Mouse (Mus musculus) intestine, postnatal 0 days (tissue): Measurements from ENCODE around the gene Dhps. TPM values are rescaled to one million over a fixed set of nuclear protein-coding genes. Genes with fewer than 3 reads are reported as not detected.

ENCODE experiments used
- ATAC-seq: fragments of 200-750 bp; cut with Nextera tagmentation; 2 replicates; pipeline ENCODE4 v1.8.0; 2017; ENCODE audit warnings: mild to moderate bottlenecking, moderate TSS enrichment, moderate library complexity
- H3K27ac ChIP-seq: fragments of 300-500 bp; sonication (generic); 2 replicates; pipeline ENCODE4 v1.5.1; 2014; ENCODE audit warnings: mild to moderate bottlenecking, low read depth, low read length, moderate library complexity
- H3K27me3 ChIP-seq: fragments of 300-500 bp; sonication (generic); replicated peaks from 2 replicates; pipeline ENCODE4 v1.6.1; 2014; ENCODE audit warnings: low read length, mixed read lengths; ENCODE audit not compliant: control insufficient read depth, insufficient read depth
- H3K36me3 ChIP-seq: fragments of 300-500 bp; sonication (generic); 2 replicates; pipeline ENCODE4 v1.6.1; 2014; ENCODE audit warnings: mild to moderate bottlenecking, moderate library complexity; ENCODE audit not compliant: control insufficient read depth, insufficient read depth
- H3K4me1 ChIP-seq: fragments of 300-500 bp; sonication (generic); replicated peaks from 2 replicates; pipeline ENCODE4 v1.6.1; 2014; ENCODE audit warnings: antibody characterized with exemption, low read length, mixed read lengths; ENCODE audit not compliant: control insufficient read depth, insufficient read depth
- H3K4me2 ChIP-seq: fragments of 300-500 bp; sonication (generic); replicated peaks from 2 replicates; pipeline ENCODE4 v1.6.1; 2014; ENCODE audit warnings: low read depth, mild to moderate bottlenecking, moderate library complexity
- H3K4me3 ChIP-seq: fragments of 300-500 bp; sonication (generic); 2 replicates; pipeline ENCODE4 v1.5.1; 2014; ENCODE audit warnings: low read depth, low read length
- H3K9ac ChIP-seq: fragments of 300-500 bp; sonication (generic); 2 replicates; pipeline ENCODE4 v1.6.1; 2014; ENCODE audit warnings: mild to moderate bottlenecking, low read depth, low read length
- H3K9me3 ChIP-seq: fragments of 300-500 bp; sonication (generic); 2 replicates; pipeline ENCODE4 v1.6.1; 2016; ENCODE audit warnings: mixed run types; ENCODE audit not compliant: control insufficient read depth
- CTCF ChIP-seq: sonication (generic); IDR thresholded peaks from 2 replicates; pipeline ENCODE4 v1.5.1; 2016; ENCODE audit warnings: low read depth, mild to moderate bottlenecking, control low read depth, antibody characterized with exemption, moderate library complexity
- WGBS: fragments of 180-500 bp; shearing (Covaris S2); extraction: QIAGEN DNeasy Blood & Tissue Kit; methylation state at CpG from one replicate; pipeline ENCODE4 v1.1.7; 2014; 5-methylcytosine and 5-hydroxymethylcytosine counted together
- polyA plus RNA-seq: library from polyadenylated mRNA; unstranded; fragments of >200 nt; fragmentation: Nextera tagmentation; extraction: Ambion mirVana; gene quantifications from 2 replicates; pipeline ENCODE4 v1.2.1, GENCODE M21; 2015

The Dhps gene
- polyA plus RNA-seq, 1 experiment from 2014 or later, result 46.6 TPM

DNA sequence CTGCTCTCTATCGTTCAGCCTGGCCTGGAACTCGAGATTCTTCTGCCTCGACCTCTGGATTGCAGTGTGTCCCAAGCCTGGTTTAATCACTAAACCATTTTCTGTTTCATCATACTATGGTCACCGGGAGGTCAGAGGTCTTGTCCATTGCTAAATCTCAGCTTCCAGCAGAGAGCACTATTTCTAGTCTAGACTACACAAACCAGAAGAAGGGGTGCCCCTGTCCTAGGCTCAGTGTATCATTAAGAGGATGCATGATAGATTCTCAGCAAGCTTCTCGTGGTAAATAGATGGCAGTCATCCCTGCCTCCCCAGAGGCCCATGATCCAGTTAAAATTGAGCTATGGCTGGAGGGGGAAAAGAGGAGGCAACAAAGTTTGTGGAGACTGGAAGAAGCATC lies 516 bp upstream of the Dhps start:
- Histone ChIP-seq H3K27ac (peak overlapping the region; percentile 95; the same call in 1 of the 2 replicates), H3K4me3 (peak overlapping the region; percentile 76), H3K4me2 (peak overlapping the region; percentile 73), H3K9me3 (no peaks in the 10 kb centered on the region), H3K36me3 (peaks cover 44% of the 10 kb centered on the region), H3K9ac (peak overlapping the region; percentile 84; the same call in 1 of the 2 replicates), H3K4me1 (0 out of 2 replicates have a peak, but pooled peaks cover 2% of the 10 kb centered on the region), H3K27me3 (no peaks in the 10 kb centered on the region)
- 63% methylated on average over 5 of the region's 5 CpGs for WGBS
- 0 out of 2 replicates have a peak, but pooled peaks have one; percentile 29 for TF ChIP-seq CTCF
- no peak for ATAC-seq

DNA sequence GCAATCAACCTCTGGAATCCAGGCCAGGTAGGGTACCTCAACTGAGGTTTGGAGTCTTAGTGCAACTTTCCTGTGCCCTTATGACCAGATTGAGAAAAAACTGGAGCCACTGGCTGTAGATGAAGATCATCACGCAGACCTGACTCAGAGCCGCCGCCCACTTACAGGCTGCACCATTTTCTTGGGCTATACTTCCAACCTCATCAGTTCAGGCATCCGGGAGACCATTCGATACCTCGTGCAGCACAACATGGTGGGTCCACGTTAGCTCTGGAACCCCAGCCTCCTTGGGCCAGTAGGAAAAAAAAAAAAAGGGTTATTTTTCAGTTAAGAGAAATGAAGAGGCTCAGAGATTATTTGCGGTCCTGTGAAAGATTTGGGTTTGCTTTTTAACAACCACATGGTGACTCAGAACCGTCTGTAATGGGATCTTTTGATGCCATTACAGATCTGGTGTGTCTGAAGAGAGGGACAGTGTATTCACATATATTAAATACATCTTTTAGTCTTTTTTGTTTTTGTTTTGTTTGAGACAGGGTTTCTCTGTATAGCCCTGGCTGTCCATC lies 890 bp downstream of the Dhps start:
- no peaks in the 10 kb centered on the region for H3K9me3 ChIP-seq
- H3K9ac ChIP-seq, result peak overlapping the region; percentile 84
- 29% methylated on average over 9 of the region's 9 CpGs for WGBS
- peak overlapping the region; percentile 76 for H3K4me3 ChIP-seq
- H3K27me3 ChIP-seq, result no peaks in the 10 kb centered on the region
- peak; percentile 2; the same call in 1 of the 2 replicates for ATAC-seq
- H3K27ac ChIP-seq, result peak overlapping the region; percentile 95
- peak overlapping the region; percentile 73 for H3K4me2 ChIP-seq
- 0 out of 2 replicates have a peak, but pooled peaks cover 2% of the 10 kb centered on the region for H3K4me1 ChIP-seq
- H3K36me3 ChIP-seq, result peaks cover 37% of the 10 kb centered on the region
- TF ChIP-seq CTCF, result no peak

DNA sequence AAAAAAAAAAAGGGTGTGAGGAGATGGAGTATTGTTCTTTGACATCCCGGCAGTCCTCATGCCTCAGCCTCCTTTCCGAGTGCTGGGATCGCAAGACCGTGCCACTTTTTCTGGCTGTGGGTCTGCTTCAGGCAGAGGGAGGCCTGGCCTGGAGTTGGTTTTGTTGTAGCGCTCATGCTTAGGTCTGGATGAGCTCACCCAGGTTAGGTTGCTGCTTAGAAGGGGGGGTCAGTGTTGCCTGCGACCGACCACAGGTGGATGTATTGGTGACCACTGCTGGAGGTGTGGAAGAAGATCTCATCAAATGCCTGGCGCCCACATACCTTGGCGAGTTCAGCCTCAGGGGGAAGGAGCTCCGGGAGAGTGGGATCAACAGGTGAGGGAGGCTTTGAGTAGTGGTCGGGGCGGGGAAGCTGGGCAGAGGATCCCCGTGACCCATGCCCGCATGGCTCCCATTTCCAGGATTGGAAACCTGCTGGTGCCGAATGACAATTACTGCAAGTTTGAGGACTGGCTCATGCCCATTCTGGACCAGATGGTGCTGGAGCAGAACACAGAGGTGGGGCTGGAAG lies 1.6 kb downstream of the Dhps start:
- no peaks in the 10 kb centered on the region for H3K27me3 ChIP-seq
- H3K36me3 ChIP-seq, result peaks cover 33% of the 10 kb centered on the region
- no peak overlapping the region for H3K4me3 ChIP-seq
- H3K4me1 ChIP-seq, result 0 out of 2 replicates have a peak, but pooled peaks cover 2% of the 10 kb centered on the region
- H3K9me3 ChIP-seq, result no peaks in the 10 kb centered on the region
- ATAC-seq, result no peak
- no peak overlapping the region for H3K27ac ChIP-seq
- TF ChIP-seq CTCF, result no peak
- no peak overlapping the region for H3K4me2 ChIP-seq
- no peak overlapping the region for H3K9ac ChIP-seq
- 94% methylated on average over 15 of the region's 15 CpGs for WGBS

DNA sequence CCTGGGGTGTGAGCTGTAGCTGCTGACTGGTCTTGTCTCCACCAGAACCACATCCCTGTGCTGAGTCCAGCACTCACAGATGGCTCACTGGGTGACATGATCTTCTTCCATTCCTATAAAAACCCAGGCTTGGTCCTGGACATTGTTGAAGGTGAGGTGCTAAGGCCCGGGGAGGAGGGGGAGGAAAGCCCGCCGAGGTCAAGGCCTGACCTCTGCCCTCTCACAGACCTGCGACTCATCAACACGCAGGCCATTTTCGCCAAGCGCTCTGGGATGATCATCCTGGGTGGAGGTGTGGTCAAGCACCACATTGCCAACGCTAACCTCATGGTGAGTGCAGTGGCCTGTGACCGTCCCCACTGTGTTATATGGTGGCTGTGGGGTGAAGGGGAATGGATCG lies 2.6 kb downstream of the Dhps start:
- WGBS, result 63% methylated on average over 10 of the region's 10 CpGs
- no peak for TF ChIP-seq CTCF
- ATAC-seq, result no peak
- Histone ChIP-seq H3K4me2 (no peak overlapping the region), H3K4me1 (0 out of 2 replicates have a peak, but pooled peaks cover 2% of the 10 kb centered on the region), H3K4me3 (no peak overlapping the region), H3K9me3 (no peaks in the 10 kb centered on the region), H3K9ac (no peak overlapping the region), H3K27me3 (no peaks in the 10 kb centered on the region), H3K27ac (no peak overlapping the region), H3K36me3 (peaks cover 39% of the 10 kb centered on the region)

DNA sequence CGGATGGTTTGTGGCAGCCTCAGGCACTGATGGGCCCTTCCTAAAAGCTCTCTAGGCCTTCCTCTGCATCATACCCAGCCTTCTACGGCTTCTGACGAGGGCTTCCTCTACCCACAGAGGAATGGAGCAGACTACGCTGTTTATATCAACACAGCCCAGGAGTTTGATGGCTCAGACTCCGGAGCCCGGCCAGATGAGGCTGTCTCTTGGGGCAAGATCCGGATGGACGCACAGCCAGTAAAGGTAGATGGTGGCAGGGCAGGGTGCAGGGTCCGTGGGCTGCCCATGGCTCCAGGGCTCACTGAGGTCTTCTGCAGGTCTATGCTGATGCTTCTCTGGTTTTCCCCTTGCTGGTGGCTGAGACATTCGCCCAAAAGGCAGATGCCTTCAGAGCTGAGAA lies 3.1 kb downstream of the Dhps start:
- Histone ChIP-seq H3K9ac (no peak overlapping the region), H3K27ac (no peak overlapping the region), H3K4me1 (peaks cover 2% of the 10 kb centered on the region; the same call in 1 of the 2 replicates), H3K4me3 (no peak overlapping the region), H3K4me2 (no peak overlapping the region), H3K36me3 (peaks cover 39% of the 10 kb centered on the region), H3K9me3 (no peaks in the 10 kb centered on the region), H3K27me3 (no peaks in the 10 kb centered on the region)
- ATAC-seq, result no peak
- WGBS, result 90% methylated on average over 10 of the region's 10 CpGs
- TF ChIP-seq CTCF, result no peak

- Histone ChIP-seq H3K4me3 (no peak overlapping the region), H3K4me1 (no peaks in the 10 kb centered on the region; the same call in 1 of the 2 replicates), H3K9ac (no peak overlapping the region), H3K36me3 (peaks cover 39% of the 10 kb centered on the region), H3K27ac (no peak overlapping the region), H3K9me3 (no peaks in the 10 kb centered on the region), H3K4me2 (no peak overlapping the region), H3K27me3 (no peaks in the 10 kb centered on the region)
- ATAC-seq, result no peak
- 69% methylated on average over 9 of the region's 9 CpGs for WGBS
- peak; percentile 71 for TF ChIP-seq CTCF
These were observed 4.4 kb downstream of the Dhps start for GRCm38 (mm10) chr8:85076001-85076400.
